Mouse (Mus musculus) bone marrow macrophage, adult 2 months (primary cell): ENCODE data around the gene Col26a1.

ENCODE experiments used
- CTCF ChIP-seq: IDR thresholded peaks from 2 replicates; pipeline ENCODE4 v1.5.1; 2012; ENCODE audit warnings: low read depth, mild to moderate bottlenecking, low read length, moderate library complexity
- POLR2A ChIP-seq: IDR thresholded peaks from 2 replicates; pipeline ENCODE4 v1.6.1; 2012; ENCODE audit warnings: mild to moderate bottlenecking, low read depth, low read length, borderline replicate concordance

- TF ChIP-seq CTCF (no peak), POLR2A (no peak)
Observed at GRCm38 (mm10) chr5:136863961-136864674, 18.9 kb downstream of the Col26a1 start.
